ENCODE assay signal across 8 mouse cellular contexts in the genomic region with DNA sequence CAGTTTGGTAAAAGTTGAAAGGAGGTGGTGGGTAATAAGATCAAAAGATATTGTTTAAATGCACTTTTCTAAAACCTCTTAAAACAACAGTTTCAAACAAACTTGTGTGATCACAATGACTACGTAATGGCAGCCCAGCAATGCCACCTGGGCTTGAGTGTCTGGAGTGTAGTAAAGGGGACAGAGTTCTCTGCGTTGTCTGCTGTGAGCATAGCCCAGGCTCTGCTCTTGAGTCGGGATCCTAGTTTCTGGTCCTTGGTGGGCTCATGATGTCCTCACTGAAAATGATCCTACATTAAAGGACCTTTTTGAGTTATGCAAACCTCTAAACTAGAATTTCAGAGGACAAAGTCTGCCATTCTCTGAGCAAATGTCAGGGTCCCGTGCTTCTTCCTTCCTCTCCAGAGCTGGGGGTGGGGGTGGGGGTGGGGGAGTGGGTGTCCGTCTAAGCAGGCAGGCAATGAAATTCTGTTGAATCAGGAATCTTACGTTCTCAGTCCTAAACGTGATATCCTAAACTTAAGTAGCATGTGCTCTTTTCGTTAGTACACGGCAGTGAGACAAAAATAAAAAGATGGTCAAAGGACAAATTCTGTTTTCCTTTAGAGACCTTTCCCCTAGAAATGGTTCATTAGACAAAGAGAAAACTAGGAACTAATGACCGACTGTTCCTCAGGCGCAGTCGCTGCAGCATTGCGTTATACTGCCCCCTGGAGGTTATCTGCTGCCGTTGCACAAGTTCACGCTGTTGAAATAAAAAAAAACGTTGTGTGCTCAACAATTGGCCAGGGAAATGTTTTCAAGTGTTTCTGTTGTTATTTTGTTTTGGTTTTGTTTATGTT. TPM values are rescaled to one million over a fixed set of nuclear protein-coding genes. Genes with fewer than 3 reads are reported as not detected.
DNase-seq lines count a peak whose midpoint lies in the region; ATAC-seq lines count a peak whose summit lies in the region.

No protein-coding gene starts in this region.

- peak; percentile 81 for ATAC-seq in forebrain, embryonic 12.5 days (ENCODE audit: low FRiP score)
- peak; percentile 77 for ATAC-seq in hindbrain, embryonic 14.5 days (ENCODE audit: low FRiP score)

- intact Hi-C loops in left cerebral cortex, postnatal 10 days (cut with DNase I): loop anchor here (5.0 to 10.0 kb wide), 2 partner anchors 189 to 286 kb away; a partner anchor contains a TSS

- peak; percentile 54 for DNase-seq in ovary, postnatal 36 days (ENCODE audit: low spot score)
- no peak for DNase-seq in ovary, postnatal 10 days (ENCODE audit: low spot score)
- DNase-seq in c-Kit-positive CD71-positive TER-119-negative erythroid progenitor cells, embryonic 14.5 days (ENCODE audit: low read depth): peak; percentile 24
- DNase-seq in hindbrain, embryonic 14.5 days (ENCODE audit: low spot score): peak; percentile 90
- peak; percentile 38 to 55 for DNase-seq in left cerebral cortex, postnatal 10 days (ENCODE audit: extremely low spot score in 1 of 2, low spot score in 2 of 2)
- DNase-seq in skeletal muscle tissue, adult 2 months (ENCODE audit: low read depth, low spot score): peak; percentile 32

- WGBS in forebrain, embryonic 12.5 days: 9% methylated on average over 16 of the region's 16 CpGs
- 10% methylated on average over 16 of the region's 16 CpGs for WGBS in hindbrain, embryonic 14.5 days

- H3K36me3 ChIP-seq in forebrain, embryonic 12.5 days (replicated peaks): no peaks in the 10 kb centered on the region
- no peaks in the 10 kb centered on the region for H3K36me3 ChIP-seq in hindbrain, embryonic 14.5 days (replicated peaks; ENCODE audit: control insufficient read depth, insufficient read depth)
- no peaks in the 10 kb centered on the region for H3K36me3 ChIP-seq in megakaryocyte, embryonic 14.5 days (replicated peaks; ENCODE audit: low read length)

- H3K27ac ChIP-seq in forebrain, embryonic 12.5 days: no peak overlapping the region
- H3K27ac ChIP-seq in hindbrain, embryonic 14.5 days: no peak overlapping the region

- peak overlapping the region; percentile 30 for H3K4me3 ChIP-seq in forebrain, embryonic 12.5 days (replicated peaks)
- H3K4me3 ChIP-seq in hindbrain, embryonic 14.5 days (replicated peaks; ENCODE audit: low read length): peak overlapping the region; percentile 25
- H3K4me3 ChIP-seq in megakaryocyte, embryonic 14.5 days (replicated peaks): peak overlapping the region; percentile 86

- no peaks in the 10 kb centered on the region for H3K4me1 ChIP-seq in forebrain, embryonic 12.5 days
- H3K4me1 ChIP-seq in hindbrain, embryonic 14.5 days (replicated peaks; ENCODE audit: control insufficient read depth, insufficient read depth, low read length): 0 out of 2 replicates have a peak, but pooled peaks cover 4% of the 10 kb centered on the region
- H3K4me1 ChIP-seq in megakaryocyte, embryonic 14.5 days: peaks cover 20% of the 10 kb centered on the region

- no peaks in the 10 kb centered on the region for H3K27me3 ChIP-seq in forebrain, embryonic 12.5 days
- H3K27me3 ChIP-seq in hindbrain, embryonic 14.5 days (ENCODE audit: control insufficient read depth, insufficient read depth, low read length): no peaks in the 10 kb centered on the region
- H3K27me3 ChIP-seq in megakaryocyte, embryonic 14.5 days (replicated peaks): no peaks in the 10 kb centered on the region

- peak overlapping the region; percentile 52 for H3K4me2 ChIP-seq in forebrain, embryonic 12.5 days
- H3K4me2 ChIP-seq in hindbrain, embryonic 14.5 days (replicated peaks): peak overlapping the region; percentile 55

- H3K9me3 ChIP-seq in forebrain, embryonic 12.5 days: no peaks in the 10 kb centered on the region
- peaks cover 5% of the 10 kb centered on the region; the same call in 1 of the 2 replicates for H3K9me3 ChIP-seq in hindbrain, embryonic 14.5 days (ENCODE audit: control insufficient read depth, low read length)
- H3K9me3 ChIP-seq in megakaryocyte, embryonic 14.5 days: no peaks in the 10 kb centered on the region

- H3K9ac ChIP-seq in forebrain, embryonic 12.5 days: no peak overlapping the region
- peak overlapping the region; percentile 52 for H3K9ac ChIP-seq in hindbrain, embryonic 14.5 days

RNA-seq across cellular contexts. Expression of a gene that starts 24.5 kb away (rescaled TPM):
- 25.1 and 28.3 TPM in 2 replicates for polyA plus RNA-seq in forebrain, embryonic 12.5 days (2016; fragmentation: Nextera tagmentation; extraction: Ambion mirVana)
- polyA plus RNA-seq in hindbrain, embryonic 14.5 days (2014; fragmentation: Nextera tagmentation; extraction: Ambion mirVana): 68.3 and 96.6 TPM in 2 replicates
- total RNA-seq in left cerebral cortex, postnatal 10 days (2021): 100 to 1,000 TPM; 133 to 144 TPM
- 0.23 TPM in 1 of 2 replicates, not detected in the other for polyA plus RNA-seq in megakaryocyte, embryonic 14.5 days (2012; ENCODE audit: insufficient read depth, low replicate concordance)

Comparison
In these comparisons a context has a peak if more than half of its experiments do, and no peak if none do; other contexts are left out.
1. H3K4me3 ChIP-seq: peak in every context shown above with its lines; median percentile 86 in megakaryocyte, embryonic 14.5 days; 30 in forebrain, embryonic 12.5 days; 25 in hindbrain, embryonic 14.5 days.
2. RNA of a gene that starts 24.5 kb away (polyA plus RNA-seq): 68.3 to 96.6 TPM in hindbrain, embryonic 14.5 days and 25.1 to 28.3 TPM in forebrain, embryonic 12.5 days; 0.23 TPM in megakaryocyte, embryonic 14.5 days; every median in the first group is over 10 times any median in the second.